Mouse (Mus musculus): ENCODE results near the gene Igsf8. TPM values are rescaled to one million over a fixed set of nuclear protein-coding genes. Genes with fewer than 3 reads are reported as not detected.

The Igsf8 gene
- polyA plus RNA-seq, 2 experiments: 11.0 to 15.4 TPM

- H3K27ac ChIP-seq: no peak overlapping the region
- DNase-seq (ENCODE audit: low read depth in 3 of 3, low spot score in 3 of 3) (no peak), ATAC-seq (ENCODE audit: insufficient read depth) (no peak)
- no peak overlapping the region for H3K4me3 ChIP-seq (ENCODE audit: insufficient read depth in 1 of 2, low read depth in 2 of 2, low read length in 2 of 2)
- H3K9me3 ChIP-seq (ENCODE audit: control insufficient read depth, low read length): no peaks in the 10 kb centered on the region
- TF ChIP-seq EP300 (IDR thresholded peaks at IDR 0.05; ENCODE audit: low read depth) (no peak), CTCF (IDR thresholded peaks at IDR 0.05; ENCODE audit: low read depth) (no peak)
- no peak overlapping the region for H3K9ac ChIP-seq (replicated peaks)
- WGBS (ENCODE audit: insufficient replicate concordance): 65% methylated on average over 15 of the region's 15 CpGs
- H3K4me1 ChIP-seq (replicated peaks; ENCODE audit: control insufficient read depth in 2 of 2, insufficient read depth in 2 of 2, low read length in 1 of 2): peaks cover 0 to 3% of the 10 kb centered on the region in 2 experiments; a peak in 2 of 4 replicates
- no peak overlapping the region for H3K4me2 ChIP-seq (ENCODE audit: low read depth)
- no peaks in the 10 kb centered on the region for H3K36me3 ChIP-seq (replicated peaks; ENCODE audit: control insufficient read depth, insufficient read depth, low read depth)
- no peaks in the 10 kb centered on the region for H3K27me3 ChIP-seq (ENCODE audit: control insufficient read depth, insufficient read depth, low read length)
Observed at GRCm38 (mm10) chr1:172218164-172218910, 43.1 kb upstream of the Igsf8 start.

DNA sequence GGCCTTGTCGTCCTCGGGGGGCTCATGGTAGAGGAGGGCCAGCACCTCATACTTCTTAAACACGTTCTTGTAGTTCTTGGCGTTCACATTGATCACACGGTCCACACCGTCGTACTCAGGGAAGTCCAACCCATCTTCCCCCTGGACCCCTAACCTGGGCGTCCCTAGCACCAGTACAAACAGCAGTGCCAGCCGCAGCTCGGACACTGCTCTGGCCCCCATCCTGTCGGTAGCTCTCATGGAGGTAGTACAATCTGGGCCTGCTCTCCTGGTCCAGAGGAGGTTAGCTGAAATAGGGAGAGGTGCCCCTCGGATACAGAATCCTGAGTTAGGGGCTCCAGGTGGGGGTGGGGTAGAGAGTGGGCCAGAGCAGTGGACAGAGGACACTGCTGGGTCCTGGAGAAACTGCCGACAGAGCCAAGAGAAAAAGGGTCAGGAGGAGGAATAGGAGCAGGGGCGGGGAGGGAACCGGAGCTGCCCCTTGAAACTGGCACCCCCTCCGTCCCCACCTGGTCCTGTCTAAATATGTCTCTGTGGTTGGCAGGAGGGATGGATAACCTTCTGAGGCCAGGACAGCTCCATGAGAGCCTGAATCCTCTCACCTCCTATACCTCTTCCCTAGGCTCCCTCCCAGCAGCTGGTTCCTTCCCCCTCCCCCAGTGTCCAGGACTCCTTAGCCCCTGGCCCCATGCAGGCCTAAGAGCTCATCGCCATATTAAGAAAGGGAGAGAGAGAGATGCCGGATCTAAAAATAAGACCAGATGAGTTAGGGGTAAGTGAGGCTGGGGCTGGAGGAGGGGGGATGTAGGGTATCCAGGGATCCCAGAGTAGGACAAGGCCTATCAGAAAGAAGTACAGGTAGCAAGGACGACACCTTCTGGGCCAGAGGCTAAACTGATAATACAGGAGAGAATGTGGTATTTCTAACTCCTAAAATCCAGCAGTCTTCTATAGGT is 41.7 kb upstream of the Igsf8 start, which contains the start of gene Casq1:
Casq1 (minus strand) TSS at position 418 of the 956 bp plus-strand sequence.
- H3K9me3 ChIP-seq (ENCODE audit: control insufficient read depth, low read length): no peaks in the 10 kb centered on the region
- H3K36me3 ChIP-seq (replicated peaks; ENCODE audit: control insufficient read depth, insufficient read depth, low read depth): no peaks in the 10 kb centered on the region
- ATAC-seq (ENCODE audit: insufficient read depth): no peak
- TF ChIP-seq EP300 (IDR thresholded peaks at IDR 0.05; ENCODE audit: low read depth) (no peak), CTCF (IDR thresholded peaks at IDR 0.05; ENCODE audit: low read depth) (no peak)
- no peak within 1 kb of the TSS for H3K4me3 ChIP-seq (ENCODE audit: insufficient read depth in 1 of 2, low read depth in 2 of 2, low read length in 2 of 2)
- DNase-seq (ENCODE audit: low read depth in 3 of 3, low spot score in 3 of 3): no peak
- 77% methylated on average over 19 of the region's 19 CpGs for WGBS (ENCODE audit: insufficient replicate concordance)
- H3K4me2 ChIP-seq (ENCODE audit: low read depth): no peak within 1 kb of the TSS
- H3K27ac ChIP-seq: no peak within 1 kb of the TSS
- H3K4me1 ChIP-seq (replicated peaks; ENCODE audit: control insufficient read depth in 2 of 2, insufficient read depth in 2 of 2, low read length in 1 of 2): peaks cover 0 to 3% of the 10 kb centered on the region in 2 experiments; a peak in 2 of 4 replicates
- H3K9ac ChIP-seq (replicated peaks): no peak within 1 kb of the TSS
- no peaks in the 10 kb centered on the region for H3K27me3 ChIP-seq (ENCODE audit: control insufficient read depth, insufficient read depth, low read length)

DNA sequence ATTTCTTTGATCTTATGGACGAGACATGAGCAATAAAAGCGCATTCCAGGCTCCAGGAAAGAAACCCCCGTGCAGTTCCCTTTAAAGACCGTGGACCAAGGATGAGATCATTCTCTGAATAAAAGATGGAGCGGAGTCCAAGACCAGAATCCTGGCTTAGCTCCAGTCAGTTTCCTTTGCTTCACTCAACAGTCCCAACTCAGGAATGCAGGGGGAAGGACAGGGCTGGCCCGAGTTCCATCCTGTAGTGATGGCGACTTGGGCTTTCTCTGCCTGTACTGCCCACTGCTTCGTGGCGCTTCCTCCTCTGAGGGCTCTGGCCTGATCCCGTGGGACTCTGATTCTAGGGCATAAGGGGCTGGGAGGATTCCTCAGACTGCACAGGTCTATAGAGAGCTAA is 41.0 kb upstream of the Igsf8 start:
- H3K4me2 ChIP-seq (ENCODE audit: low read depth): no peak overlapping the region
- DNase-seq (ENCODE audit: low read depth in 3 of 3, low spot score in 3 of 3): no peak
- H3K27me3 ChIP-seq (ENCODE audit: control insufficient read depth, insufficient read depth, low read length): no peaks in the 10 kb centered on the region
- H3K9me3 ChIP-seq (ENCODE audit: control insufficient read depth, low read length): no peaks in the 10 kb centered on the region
- ATAC-seq (ENCODE audit: insufficient read depth): no peak
- no peak overlapping the region for H3K27ac ChIP-seq
- no peak overlapping the region for H3K9ac ChIP-seq (replicated peaks)
- no peak overlapping the region for H3K4me3 ChIP-seq (ENCODE audit: insufficient read depth in 1 of 2, low read depth in 2 of 2, low read length in 2 of 2)
- no peaks in the 10 kb centered on the region for H3K36me3 ChIP-seq (replicated peaks; ENCODE audit: control insufficient read depth, insufficient read depth, low read depth)
- WGBS (ENCODE audit: insufficient replicate concordance): 55% methylated on average over 10 of the region's 10 CpGs
- TF ChIP-seq CTCF (IDR thresholded peaks at IDR 0.05; ENCODE audit: low read depth): no peak
- no peak for TF ChIP-seq EP300 (IDR thresholded peaks at IDR 0.05; ENCODE audit: low read depth)
- peaks cover 0 to 3% of the 10 kb centered on the region in 2 experiments; a peak in 2 of 4 replicates for H3K4me1 ChIP-seq (replicated peaks; ENCODE audit: control insufficient read depth in 2 of 2, insufficient read depth in 2 of 2, low read length in 1 of 2)

DNA sequence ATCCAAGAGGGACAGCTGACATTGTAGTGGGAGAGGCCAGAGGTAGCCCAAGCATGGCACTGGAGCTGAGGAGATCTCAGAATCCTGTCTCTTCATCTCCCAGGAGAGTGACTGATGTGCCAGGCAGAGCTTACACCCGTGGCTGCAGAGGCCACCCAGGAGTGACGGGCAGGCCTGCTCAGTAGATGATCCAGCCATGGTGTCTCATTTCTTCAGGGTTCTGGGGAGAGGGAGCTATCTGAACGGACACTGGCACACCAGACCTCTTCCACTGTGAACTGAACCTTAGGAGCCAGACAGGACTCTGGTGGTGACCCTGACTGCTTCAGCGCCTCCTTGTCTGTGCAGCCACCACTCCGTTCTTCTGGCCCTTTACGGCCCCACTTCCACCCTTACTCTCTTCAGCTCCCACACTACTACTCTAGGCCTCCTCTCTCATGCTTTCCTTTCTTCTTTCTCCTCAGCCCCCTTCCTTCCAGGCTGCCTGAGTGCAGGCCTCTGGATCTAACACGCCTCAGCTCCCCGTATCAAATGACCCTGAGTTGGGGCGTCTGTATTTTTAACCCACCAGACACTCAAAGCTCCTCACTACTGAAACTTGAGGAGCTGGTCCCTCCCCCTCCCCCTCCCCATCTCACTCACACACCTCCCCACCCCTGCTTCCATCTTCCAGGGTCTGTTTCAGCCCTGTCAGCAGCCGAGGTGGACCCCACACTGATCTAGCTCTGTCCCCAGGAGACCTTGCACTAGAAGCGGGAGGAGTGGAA is 40.0 kb upstream of the Igsf8 start:
- H3K4me1 ChIP-seq (replicated peaks; ENCODE audit: control insufficient read depth in 2 of 2, insufficient read depth in 2 of 2, low read length in 1 of 2): peaks cover 0 to 3% of the 10 kb centered on the region in 2 experiments; a peak in 2 of 4 replicates
- no peak overlapping the region for H3K9ac ChIP-seq (replicated peaks)
- no peak overlapping the region for H3K27ac ChIP-seq
- no peak for DNase-seq (ENCODE audit: low read depth in 3 of 3, low spot score in 3 of 3)
- 59% methylated on average over 11 of the region's 11 CpGs for WGBS (ENCODE audit: insufficient replicate concordance)
- no peaks in the 10 kb centered on the region for H3K36me3 ChIP-seq (replicated peaks; ENCODE audit: control insufficient read depth, insufficient read depth, low read depth)
- no peak for TF ChIP-seq EP300 (IDR thresholded peaks at IDR 0.05; ENCODE audit: low read depth)
- TF ChIP-seq CTCF (IDR thresholded peaks at IDR 0.05; ENCODE audit: low read depth): no peak
- H3K4me2 ChIP-seq (ENCODE audit: low read depth): no peak overlapping the region
- H3K27me3 ChIP-seq (ENCODE audit: control insufficient read depth, insufficient read depth, low read length): no peaks in the 10 kb centered on the region
- no peak overlapping the region for H3K4me3 ChIP-seq (ENCODE audit: insufficient read depth in 1 of 2, low read depth in 2 of 2, low read length in 2 of 2)
- no peak for ATAC-seq (ENCODE audit: insufficient read depth)
- no peaks in the 10 kb centered on the region for H3K9me3 ChIP-seq (ENCODE audit: control insufficient read depth, low read length)
